Mouse (Mus musculus) bone marrow macrophage, adult 2 months (primary cell): ENCODE results near the gene Chrm1. TPM values are rescaled to one million over a fixed set of nuclear protein-coding genes. Genes with fewer than 3 reads are reported as not detected.
A peak's percentile ranks its signal among the peaks of the same experiment; 100 is the strongest.

ENCODE experiments used
- H3K27ac ChIP-seq: 2 replicates; pipeline ENCODE4 v1.5.1; 2012; ENCODE audit warnings: low read depth, low read length; ENCODE audit not compliant: insufficient read depth
- H3K4me1 ChIP-seq: 2 replicates; pipeline ENCODE4 v1.6.1; 2012; ENCODE audit warnings: low read length; ENCODE audit not compliant: control insufficient read depth, insufficient read depth
- H3K4me3 ChIP-seq: 2 replicates; pipeline ENCODE4 v1.5.1; 2012; ENCODE audit warnings: mild to moderate bottlenecking, low read length, moderate library complexity; ENCODE audit not compliant: insufficient read depth
- CTCF ChIP-seq: IDR thresholded peaks from 2 replicates; pipeline ENCODE4 v1.5.1; 2012; ENCODE audit warnings: low read depth, mild to moderate bottlenecking, low read length, moderate library complexity
- POLR2A ChIP-seq: IDR thresholded peaks from 2 replicates; pipeline ENCODE4 v1.6.1; 2012; ENCODE audit warnings: mild to moderate bottlenecking, low read depth, low read length, borderline replicate concordance
- polyA plus RNA-seq: library from polyadenylated mRNA; stranded (reverse); fragments of >200 nt; gene quantifications from 2 replicates; pipeline ENCODE4 v1.2.4, GENCODE M21; 2012; ENCODE audit not compliant: missing spikeins, insufficient read depth, insufficient read length

Chrm1 gene
- polyA plus RNA-seq, 1 experiment: not detected

- Histone ChIP-seq H3K4me1 (0 out of 2 replicates have a peak, but pooled peaks cover 2% of the 10 kb centered on the region), H3K27ac (no peak overlapping the region), H3K4me3 (no peak overlapping the region)
- TF ChIP-seq POLR2A: no peak
- TF ChIP-seq CTCF: no peak
Measured at GRCm38 (mm10) chr19:8703571-8703970, 40.0 kb downstream of the Chrm1 start.

GRCm38 (mm10) chr19:8705026-8705708, 41.6 kb downstream of the Chrm1 start:
- H3K27ac ChIP-seq: no peak overlapping the region
- H3K4me1 ChIP-seq: peaks cover 7% of the 10 kb centered on the region; the same call in 1 of the 2 replicates
- TF ChIP-seq POLR2A (no peak), CTCF (no peak)
- H3K4me3 ChIP-seq: no peak overlapping the region

GRCm38 (mm10) chr19:8706132-8706667, 42.6 kb downstream of the Chrm1 start:
- H3K4me3 ChIP-seq: no peak overlapping the region
- no peak overlapping the region for H3K27ac ChIP-seq
- peaks cover 14% of the 10 kb centered on the region; the same call in 1 of the 2 replicates for H3K4me1 ChIP-seq
- TF ChIP-seq CTCF (no peak), POLR2A (no peak)

GRCm38 (mm10) chr19:8706930-8707329, 43.3 kb downstream of the Chrm1 start:
- Histone ChIP-seq H3K27ac (no peak overlapping the region), H3K4me3 (no peak overlapping the region), H3K4me1 (peaks cover 14% of the 10 kb centered on the region; the same call in 1 of the 2 replicates)
- TF ChIP-seq POLR2A (no peak), CTCF (no peak)

GRCm38 (mm10) chr19:8708954-8709353, 45.4 kb downstream of the Chrm1 start:
- no peak overlapping the region for H3K27ac ChIP-seq
- no peak overlapping the region for H3K4me3 ChIP-seq
- peaks cover 12% of the 10 kb centered on the region; the same call in 1 of the 2 replicates for H3K4me1 ChIP-seq
- TF ChIP-seq POLR2A (no peak), CTCF (no peak)

- TF ChIP-seq POLR2A (no peak), CTCF (no peak)
- H3K27ac ChIP-seq: no peak overlapping the region
- H3K4me3 ChIP-seq: 0 out of 2 replicates have a peak overlapping the region, but pooled peaks have one; percentile 12
- H3K4me1 ChIP-seq: peaks cover 19% of the 10 kb centered on the region
Measured at GRCm38 (mm10) chr19:8710057-8710456, 46.5 kb downstream of the Chrm1 start.

- H3K4me3 ChIP-seq: peak overlapping the region; percentile 99
- peaks cover 23% of the 10 kb centered on the region for H3K4me1 ChIP-seq
- H3K27ac ChIP-seq: peak overlapping the region; percentile 96; the same call in 1 of the 2 replicates
- TF ChIP-seq CTCF: no peak
- TF ChIP-seq POLR2A: no peak
Measured at GRCm38 (mm10) chr19:8711506-8711905, 47.9 kb downstream of the Chrm1 start.

- Histone ChIP-seq H3K27ac (peak overlapping the region; percentile 96), H3K4me1 (peaks cover 23% of the 10 kb centered on the region), H3K4me3 (peak overlapping the region; percentile 99)
- TF ChIP-seq POLR2A (no peak), CTCF (no peak)
Measured at GRCm38 (mm10) chr19:8711949-8712869, 48.6 kb downstream of the Chrm1 start.

- TF ChIP-seq POLR2A: no peak
- Histone ChIP-seq H3K4me3 (peak overlapping the region; percentile 99), H3K4me1 (peaks cover 23% of the 10 kb centered on the region), H3K27ac (peak overlapping the region; percentile 96)
Measured at GRCm38 (mm10) chr19:8712870-8713305, 49.3 kb downstream of the Chrm1 start.

- H3K4me1 ChIP-seq: peaks cover 23% of the 10 kb centered on the region
- peak overlapping the region; percentile 99 for H3K4me3 ChIP-seq
- TF ChIP-seq POLR2A: no peak; the same call in 1 of the 2 replicates
- TF ChIP-seq CTCF: peak; percentile 45
- H3K27ac ChIP-seq: peak overlapping the region; percentile 96
Measured at GRCm38 (mm10) chr19:8713306-8713996, 49.9 kb downstream of the Chrm1 start.
